Mouse (Mus musculus): ENCODE data around the gene Esrp2. TPM values are rescaled to one million over a fixed set of nuclear protein-coding genes. Genes with fewer than 3 reads are reported as not detected.
A peak's percentile ranks its signal among the peaks of the same experiment; 100 is the strongest.

Gene Esrp2
- total RNA-seq, 2 experiments from 2014 or later = 0.12 TPM; not detected in 1

DNA sequence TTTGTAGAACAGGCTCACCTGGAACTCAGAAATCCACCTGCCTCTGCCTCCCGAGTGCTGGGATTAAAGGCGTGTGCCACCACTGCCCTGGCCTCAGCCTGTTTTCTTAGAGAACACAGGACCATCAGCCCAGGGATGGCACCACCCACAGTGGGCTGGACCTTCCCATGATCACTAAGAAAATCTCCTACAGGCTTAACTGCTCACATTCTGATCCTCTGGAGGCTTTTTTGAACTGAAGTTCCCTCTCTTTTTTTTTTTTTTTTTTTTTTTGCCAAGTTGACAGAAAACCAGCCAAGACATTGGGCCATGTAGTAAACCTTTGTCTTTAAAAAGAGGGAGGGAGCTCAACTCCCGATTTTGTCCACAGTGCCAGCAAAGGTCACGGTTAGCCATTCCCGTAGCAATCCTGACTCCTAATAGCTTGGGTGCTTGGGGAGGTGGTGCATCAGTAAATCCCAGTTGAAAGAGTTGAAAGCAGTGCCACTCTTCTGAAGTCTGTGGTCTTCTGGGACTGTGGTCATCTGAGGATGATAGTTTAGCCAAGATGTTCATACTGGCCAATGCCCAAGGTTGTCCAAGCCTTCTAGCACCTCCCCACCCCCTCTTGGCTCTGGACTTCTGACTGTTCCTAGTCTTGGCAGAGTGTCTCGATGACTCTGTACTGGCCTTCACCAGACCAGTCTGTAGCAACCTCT lies 11.2 kb upstream of the Esrp2 start:
- DNase-seq (ENCODE audit: low spot score in 2 of 2) = no peak

DNA sequence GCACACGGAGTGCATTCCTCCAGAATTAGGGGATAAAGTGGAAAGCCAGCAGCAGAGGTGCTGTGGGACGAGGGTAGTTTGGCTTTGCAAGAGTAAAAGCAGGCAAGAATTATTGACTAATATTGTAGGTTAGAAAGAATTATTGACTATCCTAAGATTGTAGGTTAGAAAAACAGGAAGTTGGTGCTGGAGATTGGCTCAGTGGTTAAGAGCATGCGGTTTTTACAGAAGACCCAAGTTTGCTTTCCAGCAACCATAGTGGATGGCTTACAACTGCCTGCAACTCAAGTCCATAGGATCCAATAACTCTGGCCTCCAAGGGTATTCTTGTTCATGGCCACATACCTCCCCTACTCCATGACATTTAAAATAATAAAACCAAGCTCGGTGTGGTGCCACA lies 9.2 kb upstream of the Esrp2 start:
- no peak for DNase-seq (ENCODE audit: low spot score in 2 of 2)

DNA sequence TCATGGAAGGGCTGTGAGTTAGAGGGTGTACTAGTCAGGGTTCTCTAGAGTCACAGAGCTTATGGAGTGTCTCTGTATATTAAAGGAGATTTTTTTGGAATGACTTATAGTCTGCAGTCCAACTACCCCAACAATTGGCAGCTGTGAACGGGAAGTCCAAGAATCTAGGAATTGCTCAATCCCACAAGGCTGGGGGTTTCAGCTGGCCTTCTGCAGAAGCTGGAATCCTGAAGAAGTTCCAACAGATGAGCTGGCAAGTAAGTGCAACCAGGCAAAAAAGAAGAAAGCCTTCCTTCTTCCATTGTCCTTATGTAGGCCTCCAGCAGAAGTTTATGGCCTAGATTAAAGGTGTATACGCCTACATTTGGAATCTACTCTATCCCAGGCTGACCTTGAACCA lies 8.6 kb upstream of the Esrp2 start:
- DNase-seq (ENCODE audit: low spot score in 2 of 2) = no peak

DNA sequence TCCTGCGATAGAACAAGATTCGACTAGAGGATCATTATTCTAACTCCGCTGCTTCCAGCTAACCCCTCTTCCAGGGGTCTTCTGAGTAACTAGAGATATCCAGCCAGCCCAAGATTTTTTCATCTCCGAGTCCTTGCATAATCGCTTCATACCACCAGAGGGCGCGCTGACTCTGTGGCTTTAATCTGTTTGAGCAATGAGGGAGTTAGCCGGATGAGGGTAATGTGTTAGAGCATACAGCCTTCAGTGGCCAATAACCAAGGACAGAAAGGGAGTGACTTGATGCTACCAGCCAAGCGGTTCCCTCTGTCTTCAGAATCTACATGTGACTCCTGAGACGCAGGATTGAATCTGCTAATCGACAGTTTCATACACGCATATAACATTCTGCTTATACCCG lies 4.0 kb upstream of the Esrp2 start:
- DNase-seq (ENCODE audit: low spot score in 2 of 2) = peak; percentile 68 to 89

DNA sequence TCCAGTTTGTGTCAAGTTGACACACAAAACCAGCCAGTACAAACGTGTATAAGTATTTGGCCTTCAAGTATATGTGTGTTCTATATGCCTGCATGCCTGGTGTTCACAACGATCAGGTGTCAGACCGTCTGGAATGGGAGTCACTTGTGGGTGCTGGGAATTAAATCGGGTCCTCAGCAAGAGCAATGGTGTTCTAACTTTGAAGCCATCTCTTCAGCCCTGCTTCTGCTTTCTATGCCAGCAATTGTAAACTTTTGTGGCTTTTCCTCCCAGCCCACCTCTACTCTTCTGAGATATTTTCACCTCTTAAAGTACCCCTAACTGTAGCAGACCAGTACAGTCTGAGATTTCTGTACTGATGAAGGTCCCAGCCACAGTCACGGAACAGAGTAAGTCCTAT lies 3.4 kb upstream of the Esrp2 start:
- DNase-seq (ENCODE audit: low spot score in 2 of 2) = no peak

DNA sequence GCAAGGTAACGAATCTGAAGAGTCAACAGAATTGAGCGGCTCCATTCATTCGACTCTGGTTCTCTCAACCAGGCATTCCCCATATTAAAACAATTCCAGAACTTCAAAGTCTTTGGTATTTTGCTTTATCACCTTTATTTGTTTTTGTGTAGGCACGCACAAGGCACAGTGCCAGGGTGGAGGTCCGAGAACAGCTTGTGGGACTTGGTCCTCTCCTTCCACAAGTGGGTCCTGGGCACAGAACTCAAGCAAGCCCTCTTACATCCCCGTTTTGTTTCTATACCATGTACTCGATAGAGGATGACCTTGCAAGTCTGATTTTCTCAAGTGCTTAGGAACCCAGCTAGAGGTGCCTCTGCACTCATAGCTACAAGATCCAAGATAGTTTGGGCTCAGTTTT lies 1.8 kb upstream of the Esrp2 start:
- DNase-seq (ENCODE audit: low spot score in 2 of 2) = no peak

DNA sequence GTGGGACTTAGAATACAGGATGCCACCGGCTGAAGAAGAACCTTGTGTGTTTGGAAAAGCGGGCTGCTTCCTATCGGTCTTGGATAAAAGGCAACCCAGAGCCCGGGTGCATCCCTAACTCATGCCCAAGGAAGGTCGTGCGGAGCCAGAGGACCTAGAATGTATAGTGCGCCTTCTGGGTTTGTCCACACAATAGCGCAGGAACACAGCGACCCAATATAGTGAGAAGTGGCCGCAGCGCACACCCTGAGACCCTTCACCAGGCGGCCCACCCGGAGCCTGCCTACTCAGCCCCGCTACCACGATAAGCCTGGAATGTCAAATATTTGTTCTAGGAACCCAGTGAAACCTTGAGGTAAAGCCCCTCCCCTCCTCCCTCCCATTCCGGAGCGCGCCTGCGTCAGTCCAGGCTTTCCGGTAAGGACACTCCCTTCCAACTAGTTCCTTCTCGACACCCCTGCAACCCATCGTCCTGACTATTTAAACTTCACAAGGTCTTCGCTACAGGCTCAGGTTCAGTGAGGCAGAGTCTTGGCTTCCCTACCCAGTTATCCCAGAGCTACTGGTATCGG lies 1.2 kb upstream of the Esrp2 start:
- DNase-seq (ENCODE audit: low spot score in 2 of 2) = peak in 1 of 2 experiments; percentile 61

DNA sequence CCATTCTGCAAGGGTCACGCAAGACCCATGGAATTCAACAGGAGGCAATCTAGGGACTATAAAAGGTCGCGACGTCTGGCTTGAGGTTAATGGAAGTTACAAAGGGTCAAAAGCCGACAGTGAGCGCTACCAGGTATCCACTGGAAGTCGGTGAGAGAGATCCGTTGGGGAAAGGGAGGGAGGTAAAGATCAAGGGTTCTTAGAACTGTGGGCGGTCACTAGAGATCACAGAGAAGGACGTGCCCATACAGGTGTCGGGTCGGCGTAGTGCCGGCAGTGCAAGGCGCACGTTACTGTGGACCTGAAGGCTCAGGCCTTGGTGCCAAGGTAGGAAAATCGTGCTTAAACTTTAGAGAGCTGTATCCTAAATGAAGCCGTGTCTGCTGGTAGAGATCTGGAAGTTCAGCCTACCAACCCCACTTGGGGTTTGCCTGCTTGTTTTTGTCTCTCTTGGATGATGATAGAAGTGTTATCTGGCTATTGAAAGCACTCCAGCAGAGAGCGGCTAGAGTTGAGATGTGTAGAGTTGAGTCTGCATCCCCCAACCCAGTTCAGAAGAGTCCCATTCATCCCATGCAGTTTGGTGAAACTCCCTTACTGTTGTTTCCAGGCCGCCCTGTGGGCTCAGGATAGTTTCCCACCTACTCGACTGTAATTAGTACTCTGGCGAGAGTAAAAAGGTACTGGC lies 588 bp upstream of the Esrp2 start:
- no peak for DNase-seq (ENCODE audit: low spot score in 2 of 2)

DNA sequence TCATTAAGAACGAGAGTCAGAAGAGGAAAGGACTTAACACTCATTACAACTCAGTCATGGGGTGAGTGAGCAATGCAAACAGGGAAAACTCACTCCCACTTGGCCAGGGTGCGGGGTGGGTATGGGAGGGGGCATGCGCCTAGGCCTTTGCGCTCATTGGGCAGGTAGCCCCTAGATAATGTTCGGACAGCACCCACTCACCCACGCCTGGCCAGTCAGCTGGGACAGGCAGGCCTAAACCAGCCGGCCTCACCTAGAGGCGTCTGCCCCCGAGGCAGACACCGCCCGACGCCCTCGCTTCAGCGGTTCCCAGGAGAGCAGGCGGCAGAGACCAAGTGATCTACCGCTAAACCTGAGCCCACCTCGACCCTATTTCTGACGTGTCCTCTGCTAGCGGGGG lies 1.1 kb downstream of the Esrp2 start:
- no peak for DNase-seq (ENCODE audit: low spot score in 2 of 2)

DNA sequence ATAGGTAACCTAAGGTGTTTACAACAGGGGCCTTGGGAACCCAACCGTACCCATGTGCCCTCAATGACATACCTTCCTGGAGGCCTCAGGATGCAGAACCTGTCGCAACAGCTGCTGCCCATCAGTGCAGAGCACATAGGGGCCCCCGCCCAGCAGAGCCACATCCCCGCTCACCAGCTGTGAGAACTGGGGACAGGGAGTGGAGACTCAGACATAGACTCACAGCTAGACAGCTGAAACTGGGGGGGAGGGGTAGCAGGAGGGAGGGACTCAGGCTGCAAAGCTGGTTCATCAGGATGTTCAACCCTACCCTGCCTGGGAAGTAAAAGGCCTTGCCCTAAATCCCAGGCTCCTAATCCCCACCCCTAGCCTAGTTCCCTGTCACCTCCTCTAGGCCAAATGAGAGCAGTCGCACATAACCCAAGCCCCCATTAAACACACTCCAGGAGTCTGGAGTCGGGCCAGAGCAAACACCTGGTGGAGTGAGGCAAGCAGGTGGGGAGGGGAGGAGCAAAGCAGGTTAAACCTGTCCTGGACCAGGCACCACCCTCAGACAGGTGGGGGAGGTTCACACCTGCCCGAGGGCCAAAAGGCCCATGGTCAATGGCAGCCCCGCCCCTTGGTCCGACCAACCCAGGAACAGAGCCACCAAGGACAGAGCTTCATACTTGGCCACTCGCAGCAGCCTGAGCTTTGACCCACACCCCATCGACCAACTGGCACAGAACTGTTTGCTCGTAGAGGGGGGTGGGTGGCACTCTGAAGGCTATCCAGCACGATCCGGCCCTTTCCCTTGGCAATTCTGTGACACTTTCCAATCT lies 1.8 kb downstream of the Esrp2 start:
- DNase-seq (ENCODE audit: low spot score in 2 of 2) = no peak

DNA sequence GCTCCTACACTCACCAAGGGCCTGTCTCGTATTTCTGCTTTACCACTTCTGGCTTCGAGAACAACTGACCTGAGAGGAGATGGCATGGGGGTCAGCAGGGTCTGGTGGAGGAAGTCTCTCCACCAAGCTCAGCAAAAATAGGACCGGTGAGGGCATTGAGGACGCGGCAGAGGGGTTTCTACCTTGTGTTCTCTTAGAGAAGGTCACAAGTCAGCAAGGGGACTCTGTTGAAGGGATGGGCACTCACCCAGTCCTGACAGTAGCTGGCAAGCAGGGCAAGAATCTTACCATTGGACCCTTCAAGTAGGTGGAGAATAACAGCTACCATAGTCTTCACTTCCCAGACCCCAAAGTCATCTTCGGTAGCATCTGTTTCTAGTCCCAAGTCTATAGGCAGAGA lies 2.8 kb downstream of the Esrp2 start:
- no peak for DNase-seq (ENCODE audit: low spot score in 2 of 2)

DNA sequence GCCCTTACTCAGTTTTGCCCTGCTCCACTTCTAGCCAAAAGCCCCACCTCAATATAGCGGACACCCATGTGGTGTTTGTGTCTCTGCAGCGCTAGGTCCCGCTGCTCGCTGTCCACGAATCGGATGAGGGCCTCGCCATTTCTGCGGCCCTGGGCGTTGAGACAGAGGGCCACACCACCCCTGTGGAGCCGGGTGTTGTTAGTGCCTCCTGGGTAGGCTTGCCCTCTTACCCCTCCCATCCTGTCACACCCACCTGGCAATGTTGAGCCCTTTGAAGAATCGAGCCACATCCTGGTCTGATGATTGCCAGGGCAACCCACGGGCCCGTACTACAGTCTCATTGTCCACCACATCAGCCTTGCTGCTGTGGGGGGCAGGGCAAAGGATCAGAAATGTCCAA lies 3.2 kb downstream of the Esrp2 start:
- no peak for DNase-seq (ENCODE audit: low spot score in 2 of 2)

DNA sequence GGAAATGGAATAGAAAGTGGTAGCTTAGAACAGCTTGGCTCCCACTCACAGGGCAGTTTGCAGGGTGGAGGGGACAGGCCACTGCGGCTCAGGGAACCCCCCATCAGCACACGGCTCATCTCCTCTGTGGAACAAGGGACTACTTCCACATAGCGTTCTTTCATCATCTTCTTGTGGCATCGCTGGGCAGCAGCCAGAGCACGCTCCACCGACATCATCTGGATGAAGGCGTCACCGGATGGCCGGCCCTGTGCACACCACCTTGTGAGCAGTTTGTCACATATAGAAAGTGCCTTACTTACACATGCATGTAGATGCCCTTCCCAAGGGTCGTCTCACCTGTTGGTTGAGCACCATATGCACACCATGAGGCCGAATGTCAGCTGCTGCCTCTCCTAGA lies 4.4 kb downstream of the Esrp2 start:
- DNase-seq (ENCODE audit: low spot score in 2 of 2) = no peak

DNA sequence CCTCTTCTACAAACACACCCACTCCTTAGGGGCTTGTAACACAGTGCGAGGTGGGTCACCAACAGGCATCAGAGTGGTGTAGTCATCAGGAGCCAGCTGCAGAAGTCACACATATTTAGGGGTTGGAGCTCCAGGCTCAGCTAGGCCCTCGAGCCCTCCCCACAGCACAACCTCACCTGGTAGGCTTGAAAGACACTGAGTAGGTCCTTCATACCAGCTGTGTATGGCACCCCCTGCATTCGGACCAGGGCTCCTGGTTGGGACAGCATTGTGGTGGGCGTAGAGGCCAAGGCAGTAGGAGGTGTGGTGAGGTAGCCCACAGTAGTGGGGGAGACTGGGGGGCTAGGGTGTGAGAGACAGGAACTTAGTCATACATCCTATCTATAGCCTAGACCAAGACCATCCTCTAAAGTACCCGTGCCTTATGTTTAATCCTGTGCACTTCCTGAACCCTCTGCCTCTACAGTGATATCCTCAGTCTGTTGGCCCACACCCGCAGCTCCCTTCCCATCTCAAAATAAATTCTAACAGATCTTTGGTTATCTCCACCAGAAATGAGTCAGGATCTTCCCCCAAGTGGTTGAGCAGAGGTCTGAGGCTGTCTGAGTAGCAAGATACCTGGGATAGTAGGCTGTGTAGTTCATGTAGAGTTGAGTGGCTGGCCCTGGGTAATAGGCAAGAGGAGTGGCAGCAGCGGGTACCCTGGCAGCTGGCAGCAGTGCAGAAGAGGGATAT lies 5.1 kb downstream of the Esrp2 start:
- no peak for DNase-seq (ENCODE audit: low spot score in 2 of 2)

DNA sequence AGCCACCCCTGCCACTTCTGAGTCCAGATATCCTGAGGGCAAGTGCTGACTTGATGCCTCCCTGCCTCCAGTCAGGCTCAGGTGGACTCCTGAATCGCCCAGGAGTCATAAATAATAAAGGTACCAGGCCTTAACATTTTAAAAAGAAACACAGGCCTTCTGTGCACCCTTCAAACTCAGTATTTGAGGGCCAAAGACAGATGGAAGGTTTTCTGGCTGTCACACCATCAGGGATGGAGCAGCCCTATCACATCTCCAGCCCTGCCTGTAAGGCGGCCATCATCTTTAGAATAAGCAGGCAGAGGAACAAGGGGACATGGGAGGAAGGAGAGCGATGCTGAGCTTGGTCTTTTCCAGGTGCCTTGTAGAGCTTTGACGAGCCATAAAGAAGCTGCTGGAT lies 5.8 kb downstream of the Esrp2 start:
- DNase-seq (ENCODE audit: low spot score in 2 of 2) = no peak

DNA sequence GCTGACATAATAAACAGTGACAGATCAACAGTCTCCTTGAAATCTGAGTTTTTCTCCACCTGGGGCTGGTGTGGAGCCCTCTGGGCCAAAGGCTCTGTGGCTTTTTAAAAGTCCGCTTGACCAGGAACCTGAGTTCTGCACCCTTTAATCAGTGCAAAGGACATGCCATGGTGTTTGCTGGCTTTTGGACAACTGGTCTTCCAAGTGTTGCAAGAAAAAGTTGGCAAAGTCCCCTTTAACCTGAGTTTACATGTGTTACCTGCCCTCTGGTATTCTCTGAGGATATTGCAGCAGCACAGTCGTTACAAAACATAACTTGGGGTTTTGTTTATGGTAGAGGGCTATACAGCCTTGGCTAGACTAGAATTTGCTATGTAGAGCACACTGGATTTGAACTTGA lies 6.3 kb downstream of the Esrp2 start:
- no peak for DNase-seq (ENCODE audit: low spot score in 2 of 2)

DNA sequence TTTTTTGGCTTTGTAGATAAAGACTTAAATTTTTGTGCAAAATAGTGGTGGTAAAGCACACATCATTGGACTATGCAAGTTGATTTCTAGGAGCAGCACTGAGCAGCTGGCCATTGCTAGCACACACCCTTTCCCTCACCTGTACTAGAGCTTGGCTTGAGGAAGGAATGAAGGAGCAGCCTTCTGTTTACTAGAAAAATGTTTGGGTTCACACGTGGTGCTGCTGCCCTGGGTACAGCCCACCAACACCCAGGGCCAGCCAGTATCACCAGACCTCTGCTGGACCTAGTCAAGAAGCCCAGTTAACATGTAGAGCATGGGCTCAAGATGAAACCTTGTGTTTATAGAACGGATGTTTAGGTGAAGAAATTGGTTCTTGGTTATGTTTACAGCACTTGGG lies 6.8 kb downstream of the Esrp2 start:
- no peak for DNase-seq (ENCODE audit: low spot score in 2 of 2)

DNA sequence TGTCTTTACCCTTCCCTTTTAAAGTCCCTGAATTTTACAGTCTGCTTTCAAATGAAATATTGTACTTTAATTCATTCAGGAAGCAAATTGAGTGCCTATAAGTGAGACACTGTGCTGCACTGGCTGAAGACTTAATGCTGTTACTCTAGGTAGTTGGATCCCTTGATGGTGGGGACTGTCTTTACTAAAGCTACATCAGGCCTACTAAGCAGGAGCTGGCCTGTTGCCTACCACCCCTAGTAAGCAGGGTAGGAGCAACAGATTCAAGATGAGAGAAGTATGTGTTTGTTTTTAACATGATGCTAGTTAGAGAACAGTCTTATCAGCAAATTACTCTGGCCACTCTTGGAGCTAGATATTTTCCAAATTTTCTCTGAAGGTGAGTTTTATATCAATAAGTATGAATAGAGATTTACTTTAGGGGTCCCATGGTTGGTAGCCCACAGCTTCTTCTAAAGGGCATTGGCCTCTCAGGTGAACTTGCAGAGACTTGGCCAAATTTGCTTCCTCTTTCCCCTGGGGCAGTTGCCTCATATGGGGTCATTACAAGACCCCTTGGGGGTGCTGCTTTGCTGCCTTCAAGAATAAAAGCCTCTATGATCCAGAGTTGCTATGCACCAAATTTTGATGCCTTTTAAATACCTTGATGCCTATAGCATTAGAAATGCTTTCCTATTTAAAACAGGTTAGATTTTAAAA lies 7.4 kb downstream of the Esrp2 start:
- DNase-seq (ENCODE audit: low spot score in 2 of 2) = no peak

DNA sequence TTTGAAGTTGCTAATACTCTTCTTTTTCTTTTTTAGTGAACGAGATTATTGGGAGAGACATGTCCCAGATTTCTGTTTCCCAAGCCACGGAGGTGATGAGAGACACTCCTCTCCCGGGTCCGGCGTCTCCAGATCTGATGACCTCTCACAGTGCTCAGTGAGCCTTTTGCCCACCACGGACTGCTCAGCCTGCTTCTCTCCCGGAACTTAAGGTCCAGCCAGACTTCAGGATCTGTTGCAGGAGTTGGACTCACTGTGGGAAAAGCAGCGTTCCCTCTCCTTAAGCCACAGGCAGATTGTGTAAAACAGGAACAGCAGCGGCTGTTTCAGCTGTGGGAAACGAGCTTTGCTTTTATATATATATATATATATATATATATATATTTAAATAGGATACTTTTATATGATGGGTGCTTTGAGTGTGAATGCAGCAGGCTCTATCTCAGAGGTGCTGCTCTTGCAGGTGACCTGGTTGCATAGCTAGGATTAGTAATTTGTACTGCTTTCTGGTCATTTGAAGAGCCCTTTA lies 8.8 kb downstream of the Esrp2 start:
- DNase-seq (ENCODE audit: low spot score in 2 of 2) = no peak

DNA sequence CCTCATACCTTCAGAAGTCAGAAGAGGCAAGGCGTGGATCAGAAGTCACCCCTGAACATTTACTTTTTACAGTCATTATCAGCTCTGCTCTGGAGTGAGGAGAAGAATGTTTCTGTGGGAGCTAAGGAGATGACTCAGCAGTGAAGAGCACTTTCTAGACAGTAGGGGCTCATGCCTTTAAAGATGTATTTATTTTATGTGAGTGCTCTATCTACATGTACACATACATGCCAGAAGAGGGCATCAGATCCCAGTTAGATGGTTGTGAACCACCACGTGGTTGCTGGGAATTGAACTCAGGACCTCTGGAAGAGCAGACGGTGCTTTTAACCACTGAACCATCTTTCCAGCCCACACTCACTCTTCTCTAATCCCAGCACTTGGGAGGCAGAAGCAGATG lies 9.7 kb downstream of the Esrp2 start:
- DNase-seq (ENCODE audit: low spot score in 2 of 2) = no peak

Measured in layer of hippocampus, adult 18-20 months (tissue).